Mouse (Mus musculus) thymus, adult 2 months (tissue): ENCODE results near the gene Atf1.

Experiments used
- CTCF ChIP-seq: fragments of 200-500 bp; IDR thresholded peaks from 2 replicates; pipeline ENCODE4 v1.5.1; 2012; ENCODE audit warnings: mild to moderate bottlenecking, control low read depth, low read length, moderate library complexity, borderline replicate concordance; ENCODE audit not compliant: control insufficient read depth, poor library complexity, insufficient read depth; ENCODE audit errors: extremely low read depth
- POLR2A ChIP-seq: fragments of 200-500 bp; IDR thresholded peaks from 2 replicates; pipeline ENCODE4 v1.6.1; 2012; ENCODE audit warnings: mild to moderate bottlenecking, low read length, control low read depth, moderate library complexity; ENCODE audit not compliant: control insufficient read depth, poor library complexity, insufficient read depth; ENCODE audit errors: extremely low read depth

DNA sequence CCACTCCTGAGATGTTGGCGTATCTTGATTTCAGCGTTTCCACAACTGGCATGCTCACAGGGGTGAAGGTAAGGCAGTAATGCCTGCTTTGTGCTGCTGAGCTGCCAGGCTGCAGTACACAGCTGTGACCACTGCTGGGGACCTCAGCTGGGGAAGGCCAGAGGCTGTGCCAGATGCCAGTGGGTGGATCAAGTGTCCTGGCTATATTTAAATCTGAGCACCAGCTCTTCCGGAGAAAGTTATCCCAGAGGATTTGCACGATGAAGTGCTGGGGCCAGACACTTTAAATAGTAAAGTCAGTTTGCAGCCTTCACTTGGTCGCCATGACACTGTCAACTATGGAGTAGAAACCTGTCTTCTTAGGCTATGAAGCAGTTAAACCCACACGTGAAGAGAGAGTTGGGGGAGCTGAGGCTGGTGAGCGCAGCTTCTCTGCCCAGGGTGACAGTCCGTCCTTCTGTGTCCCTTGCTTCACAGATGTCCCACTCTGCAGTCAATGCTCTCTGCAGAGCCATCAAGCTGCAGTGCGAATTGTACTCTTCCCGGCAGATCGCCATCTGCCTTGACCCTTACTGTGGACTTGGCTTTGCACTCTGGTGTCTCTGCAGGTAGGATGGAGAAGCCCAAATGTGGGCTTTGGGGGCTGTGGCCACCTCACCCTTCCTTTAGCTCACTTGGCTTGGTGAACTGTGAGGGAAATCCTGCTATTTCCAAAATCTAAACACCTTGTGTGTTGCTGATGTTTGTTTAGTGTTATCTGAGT, 28.5 kb upstream of the Atf1 start:
- TF ChIP-seq POLR2A (no peak), CTCF (no peak)
